Mouse (Mus musculus) hindbrain, embryonic 10.5 days (tissue): ENCODE data around the gene Zfp503. TPM values are rescaled to one million over a fixed set of nuclear protein-coding genes. Genes with fewer than 3 reads are reported as not detected.
A peak's percentile ranks its signal among the peaks of the same experiment; 100 is the strongest.

ENCODE experiments used
- DNase-seq: peaks from one replicate; pipeline ENCODE4 v3.0.0-alpha.2; 2017; ENCODE audit warnings: low spot score
- H3K27ac ChIP-seq: fragments of 300-500 bp; sonication (generic); 2 replicates; pipeline ENCODE4 v1.5.1; 2016; ENCODE audit warnings: mild to moderate bottlenecking, moderate library complexity
- H3K27me3 ChIP-seq: fragments of 300-500 bp; sonication (generic); 2 replicates; pipeline ENCODE4 v1.6.1; 2016; ENCODE audit warnings: mild to moderate bottlenecking; ENCODE audit not compliant: poor library complexity, insufficient read depth, severe bottlenecking
- H3K36me3 ChIP-seq: fragments of 300-500 bp; sonication (generic); 2 replicates; pipeline ENCODE4 v1.6.1; 2016; ENCODE audit warnings: mild to moderate bottlenecking, moderate library complexity
- H3K4me1 ChIP-seq: fragments of 300-500 bp; sonication (generic); replicated peaks from 2 replicates; pipeline ENCODE4 v1.6.1; 2016; ENCODE audit warnings: mild to moderate bottlenecking
- H3K4me3 ChIP-seq: fragments of 300-500 bp; sonication (generic); 2 replicates; pipeline ENCODE4 v1.5.1; 2016; ENCODE audit warnings: mild to moderate bottlenecking, moderate library complexity
- H3K9me3 ChIP-seq: fragments of 300-500 bp; sonication (generic); 2 replicates; pipeline ENCODE4 v1.6.1; 2016; ENCODE audit warnings: mild to moderate bottlenecking, moderate library complexity
- WGBS: fragments of 180-500 bp; shearing (Covaris S2); methylation state at CpG from one replicate; pipeline ENCODE4 v1.1.7; 2016; 5-methylcytosine and 5-hydroxymethylcytosine counted together
- polyA plus RNA-seq: library from polyadenylated mRNA; unstranded; fragments of >200 nt; fragmentation: Nextera tagmentation; extraction: Ambion mirVana; gene quantifications from 2 replicates; pipeline ENCODE4 v1.2.1, GENCODE M21; 2016

Zfp503 gene
- polyA plus RNA-seq, 1 experiment from 2014 or later, result 20.0 TPM

GRCm38 (mm10) chr14:21982592-21983310 is 6.7 kb downstream of the Zfp503 start:
- peaks cover 17% of the 10 kb centered on the region for H3K36me3 ChIP-seq
- peaks cover 51% of the 10 kb centered on the region for H3K27me3 ChIP-seq
- H3K4me1 ChIP-seq, result peaks cover 59% of the 10 kb centered on the region
- no peaks in the 10 kb centered on the region for H3K9me3 ChIP-seq
- under 1% methylated on average over 38 of the region's 38 CpGs for WGBS
- H3K4me3 ChIP-seq, result peak overlapping the region; percentile 89
- peak overlapping the region; percentile 97 for H3K27ac ChIP-seq
- DNase-seq, result peak; percentile 68

DNA sequence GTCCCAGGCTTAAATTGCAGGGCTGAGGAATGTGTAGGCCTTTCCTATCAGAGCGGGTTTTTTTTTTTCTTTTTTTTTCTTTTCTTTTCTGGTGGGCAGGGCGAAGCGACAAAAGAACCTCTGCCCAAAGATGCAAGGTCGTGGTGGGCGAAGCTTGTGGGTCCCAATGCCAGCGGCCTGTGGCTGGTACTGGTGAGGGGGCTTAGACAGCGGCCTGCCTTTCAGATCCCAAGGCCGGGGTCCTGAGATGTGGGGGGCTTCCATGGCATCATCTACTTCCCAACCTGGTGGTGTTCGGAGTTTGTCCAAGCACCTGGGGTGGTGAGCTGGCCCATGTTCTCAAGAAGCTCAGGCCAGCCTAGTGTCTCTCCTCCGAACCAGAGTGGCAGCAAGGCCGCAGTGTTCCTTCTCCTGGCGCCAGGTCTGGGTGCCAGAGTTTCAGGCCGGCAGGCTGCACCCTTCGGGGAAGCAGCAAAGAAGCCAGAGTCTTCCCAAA is 7.3 kb downstream of the Zfp503 start:
- no peaks in the 10 kb centered on the region for H3K9me3 ChIP-seq
- H3K27me3 ChIP-seq, result peaks cover 52% of the 10 kb centered on the region
- 9% methylated on average over 14 of the region's 14 CpGs for WGBS

GRCm38 (mm10) chr14:21981462-21981861 is 7.9 kb downstream of the Zfp503 start:
- 1% methylated on average over 22 of the region's 22 CpGs for WGBS
- Histone ChIP-seq H3K27me3 (peaks cover 52% of the 10 kb centered on the region), H3K4me1 (peaks cover 48% of the 10 kb centered on the region), H3K27ac (peak overlapping the region; percentile 97), H3K36me3 (peaks cover 17% of the 10 kb centered on the region), H3K9me3 (peaks cover 2% of the 10 kb centered on the region; the same call in 1 of the 2 replicates), H3K4me3 (peak overlapping the region; percentile 89)
- DNase-seq, result peak; percentile 89

More for the DNA sequence above, 7.3 kb downstream of the Zfp503 start:
- DNase-seq, result peak; percentile 66
- H3K27ac ChIP-seq, result peak overlapping the region; percentile 97
- H3K4me1 ChIP-seq, result peaks cover 54% of the 10 kb centered on the region
- H3K4me3 ChIP-seq, result peak overlapping the region; percentile 89
- H3K36me3 ChIP-seq, result peaks cover 17% of the 10 kb centered on the region

DNA sequence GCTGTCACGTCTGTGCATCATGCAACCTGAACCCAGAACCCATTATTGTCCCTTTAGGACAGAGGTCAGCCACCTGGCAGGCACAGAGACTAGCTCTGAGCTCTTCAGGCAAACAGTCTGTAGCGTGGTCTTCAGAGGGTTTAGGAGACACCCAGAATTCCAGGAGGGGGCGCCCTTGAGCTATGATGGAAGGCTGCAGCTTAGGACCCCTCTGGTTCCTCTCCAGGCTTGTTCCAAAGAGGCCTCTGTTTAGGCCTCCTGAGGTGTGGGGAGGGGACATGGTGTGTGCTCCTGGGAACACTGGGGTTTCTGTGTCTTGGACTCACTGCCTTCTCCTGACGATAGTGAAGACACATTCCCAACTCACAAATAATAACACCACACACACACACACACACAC is 20.4 kb downstream of the Zfp503 start:
- H3K27ac ChIP-seq, result no peak overlapping the region
- no peaks in the 10 kb centered on the region for H3K36me3 ChIP-seq
- peaks cover 30% of the 10 kb centered on the region for H3K4me1 ChIP-seq
- no peaks in the 10 kb centered on the region for H3K9me3 ChIP-seq
- DNase-seq, result peak; percentile 85
- 14% methylated on average over 4 of the region's 4 CpGs for WGBS
- no peak overlapping the region for H3K4me3 ChIP-seq
- peaks cover 17% of the 10 kb centered on the region for H3K27me3 ChIP-seq

DNA sequence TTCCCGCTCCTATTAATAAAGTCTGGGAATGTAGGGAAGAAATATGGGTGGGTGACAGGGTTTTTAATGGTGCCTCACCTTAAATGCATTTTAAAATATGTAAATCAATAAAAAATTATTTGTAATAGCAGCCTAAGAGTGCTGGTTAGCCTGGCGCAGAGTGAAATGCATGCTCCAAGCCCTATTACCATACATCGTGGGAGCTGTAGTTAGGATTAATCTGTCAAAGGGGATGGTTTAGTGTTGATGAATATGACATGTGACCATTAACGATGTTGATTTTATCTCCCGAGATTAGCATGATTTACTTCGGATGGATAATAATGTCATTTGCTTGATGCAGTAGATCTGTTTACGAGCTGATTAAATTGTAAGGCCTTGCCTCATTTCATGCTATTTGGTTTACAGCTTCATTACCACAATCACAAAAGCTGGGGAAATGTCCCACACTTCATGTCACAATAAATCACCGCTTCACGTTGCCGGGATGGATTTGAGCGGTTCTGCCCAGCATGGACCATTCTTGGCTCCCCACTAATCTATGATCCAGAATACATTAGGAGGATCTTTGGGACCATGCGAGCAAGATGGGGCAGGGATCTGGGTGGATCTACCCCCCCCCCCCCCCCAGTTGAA is 21.9 kb downstream of the Zfp503 start:
- Histone ChIP-seq H3K4me3 (no peak overlapping the region), H3K27ac (peak overlapping the region; percentile 57; the same call in 1 of the 2 replicates), H3K27me3 (peaks cover 15% of the 10 kb centered on the region; the same call in 1 of the 2 replicates), H3K4me1 (peaks cover 31% of the 10 kb centered on the region), H3K36me3 (no peaks in the 10 kb centered on the region), H3K9me3 (no peaks in the 10 kb centered on the region)
- 74% methylated on average over 12 of the region's 12 CpGs for WGBS
- no peak for DNase-seq

- Histone ChIP-seq H3K27ac (no peak overlapping the region), H3K4me1 (peaks cover 33% of the 10 kb centered on the region), H3K9me3 (no peaks in the 10 kb centered on the region), H3K4me3 (no peak overlapping the region), H3K36me3 (no peaks in the 10 kb centered on the region), H3K27me3 (peaks cover 15% of the 10 kb centered on the region; the same call in 1 of the 2 replicates)
- WGBS, result 62% methylated on average over 5 of the region's 5 CpGs
- DNase-seq, result no peak
Measured at GRCm38 (mm10) chr14:21966276-21966675, 23.1 kb downstream of the Zfp503 start.

DNA sequence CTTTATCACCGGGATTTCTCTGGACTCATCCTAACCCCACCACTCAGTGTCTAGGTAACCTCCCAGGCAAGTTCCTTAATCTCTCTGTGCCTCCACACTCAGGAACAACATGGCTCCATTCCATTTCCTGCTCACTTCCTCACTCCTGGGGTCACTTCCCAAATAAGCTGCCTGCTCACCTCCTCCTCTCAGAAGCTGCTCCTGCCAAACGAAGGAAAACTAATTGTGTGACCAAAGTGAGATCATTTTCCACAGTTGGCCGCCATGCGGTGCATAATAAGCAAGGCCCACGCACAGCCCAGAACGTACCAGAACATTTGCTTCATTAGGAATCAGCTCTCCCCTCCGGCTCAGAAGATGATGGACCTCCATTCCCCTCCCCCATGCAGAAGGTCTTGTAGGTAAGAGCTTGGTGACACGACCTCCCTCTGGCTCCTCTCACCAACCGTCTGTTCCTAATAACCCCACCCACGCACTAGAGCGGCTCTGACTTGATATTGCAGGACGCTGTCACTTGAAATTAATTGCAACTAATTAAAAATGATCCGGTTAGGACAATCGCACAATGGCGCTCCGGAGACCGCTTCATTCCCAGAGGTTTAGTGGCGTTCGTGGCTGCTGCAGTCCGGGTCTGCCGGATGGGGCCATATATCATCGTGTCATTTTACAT is 26.9 kb downstream of the Zfp503 start:
- no peak overlapping the region for H3K4me3 ChIP-seq
- 81% methylated on average over 22 of the region's 22 CpGs for WGBS
- H3K9me3 ChIP-seq, result no peaks in the 10 kb centered on the region
- peaks cover 17% of the 10 kb centered on the region for H3K4me1 ChIP-seq
- 0 out of 2 replicates have a peak overlapping the region, but pooled peaks have one; percentile 3 for H3K27ac ChIP-seq
- H3K36me3 ChIP-seq, result no peaks in the 10 kb centered on the region
- peaks cover 5% of the 10 kb centered on the region; the same call in 1 of the 2 replicates for H3K27me3 ChIP-seq
- DNase-seq, result peak; percentile 42

DNA sequence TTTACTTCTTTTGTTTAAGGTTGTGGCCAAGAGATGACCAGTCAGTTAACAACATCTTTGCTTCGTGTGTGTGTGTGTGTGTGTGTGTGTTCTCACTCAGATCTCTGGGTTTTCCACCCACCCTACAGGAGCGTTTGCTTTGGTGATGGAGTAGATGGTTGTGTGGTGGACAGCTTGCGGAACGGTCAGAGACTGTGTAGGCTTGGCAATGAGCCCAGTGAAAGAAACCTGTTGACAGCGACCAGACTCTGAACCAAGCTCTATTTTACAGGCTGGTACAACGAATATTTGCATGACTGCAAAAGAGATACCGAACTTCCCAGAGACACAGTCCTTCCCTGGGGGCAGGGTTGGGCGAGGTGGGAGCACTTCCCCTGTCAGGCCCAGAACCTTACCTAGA is 30.2 kb downstream of the Zfp503 start:
- no peaks in the 10 kb centered on the region for H3K36me3 ChIP-seq
- WGBS, result 94% methylated on average over 8 of the region's 8 CpGs
- no peak for DNase-seq
- no peaks in the 10 kb centered on the region for H3K27me3 ChIP-seq
- H3K27ac ChIP-seq, result no peak overlapping the region
- peaks cover 3% of the 10 kb centered on the region; the same call in 1 of the 2 replicates for H3K4me1 ChIP-seq
- H3K4me3 ChIP-seq, result no peak overlapping the region
- H3K9me3 ChIP-seq, result no peaks in the 10 kb centered on the region

- peaks cover 3% of the 10 kb centered on the region; the same call in 1 of the 2 replicates for H3K4me1 ChIP-seq
- no peak overlapping the region for H3K27ac ChIP-seq
- WGBS, result 91% methylated on average over 5 of the region's 5 CpGs
- no peak overlapping the region for H3K4me3 ChIP-seq
- DNase-seq, result no peak
- no peaks in the 10 kb centered on the region for H3K36me3 ChIP-seq
- no peaks in the 10 kb centered on the region for H3K27me3 ChIP-seq
- H3K9me3 ChIP-seq, result no peaks in the 10 kb centered on the region
Measured at GRCm38 (mm10) chr14:21958643-21959042, 30.8 kb downstream of the Zfp503 start.

- 84% methylated on average over 7 of the region's 7 CpGs for WGBS
- no peaks in the 10 kb centered on the region for H3K36me3 ChIP-seq
- no peak overlapping the region for H3K27ac ChIP-seq
- no peaks in the 10 kb centered on the region for H3K4me1 ChIP-seq
- no peak overlapping the region for H3K4me3 ChIP-seq
- no peaks in the 10 kb centered on the region for H3K27me3 ChIP-seq
- peaks cover 8% of the 10 kb centered on the region; the same call in 1 of the 2 replicates for H3K9me3 ChIP-seq
- DNase-seq, result no peak
Measured at GRCm38 (mm10) chr14:21952541-21952940, 36.9 kb downstream of the Zfp503 start.

DNA sequence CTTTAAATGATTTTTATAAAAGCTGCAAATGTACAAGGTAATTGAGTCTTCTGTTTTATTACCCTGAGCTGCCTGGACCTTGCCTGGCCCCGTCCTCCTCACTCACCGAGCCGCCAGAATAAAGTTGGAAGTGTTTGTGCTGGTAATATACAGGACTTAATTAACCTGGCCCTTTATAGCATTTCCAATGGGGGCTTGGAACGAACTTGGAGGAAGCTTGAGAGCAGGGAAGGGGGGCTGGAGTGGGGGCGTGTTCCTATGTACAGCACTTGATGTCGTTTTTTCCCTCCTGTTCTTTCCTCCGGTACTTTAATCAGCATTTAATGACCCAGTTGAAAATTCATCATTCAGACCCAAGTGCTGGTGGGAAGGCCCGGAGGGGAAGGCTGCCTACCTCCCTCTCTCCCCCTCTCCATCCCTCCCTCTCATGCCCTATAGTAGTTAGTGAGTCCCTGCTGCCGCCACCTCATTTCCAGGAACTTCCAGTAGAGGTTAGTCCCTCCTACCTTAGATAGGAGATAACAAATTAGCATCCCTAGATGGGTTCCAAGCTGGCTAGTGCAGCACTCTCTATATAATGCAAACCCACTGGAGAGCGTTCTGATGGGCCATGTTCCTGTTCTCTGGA is 37.4 kb downstream of the Zfp503 start:
- 89% methylated on average over 10 of the region's 10 CpGs for WGBS
- Histone ChIP-seq H3K27me3 (no peaks in the 10 kb centered on the region), H3K9me3 (peaks cover 8% of the 10 kb centered on the region; the same call in 1 of the 2 replicates), H3K4me3 (no peak overlapping the region), H3K4me1 (no peaks in the 10 kb centered on the region), H3K27ac (no peak overlapping the region), H3K36me3 (no peaks in the 10 kb centered on the region)
- no peak for DNase-seq

GRCm38 (mm10) chr14:21944946-21945345 is 44.5 kb downstream of the Zfp503 start:
- no peak overlapping the region for H3K27ac ChIP-seq
- no peaks in the 10 kb centered on the region for H3K36me3 ChIP-seq
- H3K27me3 ChIP-seq, result no peaks in the 10 kb centered on the region
- H3K4me1 ChIP-seq, result no peaks in the 10 kb centered on the region
- H3K9me3 ChIP-seq, result 0 out of 2 replicates have a peak, but pooled peaks cover 3% of the 10 kb centered on the region
- WGBS, result 89% methylated on average over 9 of the region's 9 CpGs
- DNase-seq, result no peak
- no peak overlapping the region for H3K4me3 ChIP-seq
